ENCODE assay signal across 20 mouse cellular contexts in the genomic region with DNA sequence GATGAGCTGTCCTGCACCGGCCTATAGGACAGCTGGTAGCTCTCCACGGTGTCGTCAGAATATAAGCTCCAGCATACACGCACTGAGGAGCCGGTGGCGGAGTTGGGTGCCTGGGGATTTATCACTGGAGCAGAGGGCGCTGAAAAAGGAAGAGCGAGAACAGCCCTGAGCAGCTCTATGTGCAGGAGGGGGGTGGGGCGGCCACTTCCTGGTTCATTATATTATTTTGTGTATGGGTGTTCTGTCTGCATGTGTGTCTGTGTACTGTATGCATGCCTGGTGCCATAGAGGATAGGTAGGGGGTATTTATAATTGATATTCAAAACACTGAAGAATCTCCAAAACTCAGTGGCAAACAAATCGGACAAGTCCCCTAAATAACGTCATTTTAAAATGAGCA. TPM values are rescaled to one million over a fixed set of nuclear protein-coding genes. Genes with fewer than 3 reads are reported as not detected.
A peak's percentile ranks its signal among the peaks of the same experiment; 100 is the strongest.
DNase-seq lines count a peak whose midpoint lies in the region; ATAC-seq and TF ChIP-seq lines count a peak whose summit lies in the region.
"Had no signal": no experiment of that assay in that cellular context is flagged by ENCODE, and none has a peak within 500 bp of the region (broad histone marks: within the 10 kb centered on the region; RNA-seq: fewer than 3 reads in every experiment).

No protein-coding gene starts in this region.

- H3K4me3 ChIP-seq in embryonic facial prominence, embryonic 12.5 days, result no peak overlapping the region
- H3K4me3 ChIP-seq in embryonic facial prominence, embryonic 10.5 days, result no peak overlapping the region
- H3K4me3 ChIP-seq in midbrain, embryonic 10.5 days, result no peak overlapping the region
- H3K4me3 ChIP-seq in midbrain, embryonic 14.5 days (replicated peaks; ENCODE audit: low read depth, low read length), result no peak overlapping the region
- H3K4me3 ChIP-seq in ES-Bruce4 (ENCODE audit: low read depth, low read length), result 0 out of 2 replicates have a peak overlapping the region, but pooled peaks have one; percentile 7
- H3K4me3 ChIP-seq in stomach, embryonic 14.5 days (ENCODE audit: low read depth, low read length), result no peak overlapping the region
- H3K4me3 ChIP-seq: forebrain, embryonic 15.5 days; heart, adult 2 months; hindbrain, embryonic 13.5 days; layer of hippocampus, adult 2 months; lung, embryonic 15.5 days had no signal

- TF ChIP-seq EP300 in ES-Bruce4 (IDR thresholded peaks at IDR 0.05; ENCODE audit: insufficient read depth, low read depth, low read length), result no peak

- H3K36me3 ChIP-seq in embryonic facial prominence, embryonic 12.5 days, result no peaks in the 10 kb centered on the region
- H3K36me3 ChIP-seq in embryonic facial prominence, embryonic 10.5 days (replicated peaks), result no peaks in the 10 kb centered on the region
- no peaks in the 10 kb centered on the region for H3K36me3 ChIP-seq in midbrain, embryonic 10.5 days
- H3K36me3 ChIP-seq in midbrain, embryonic 14.5 days (ENCODE audit: control insufficient read depth, insufficient read depth, low read length), result no peaks in the 10 kb centered on the region
- no peaks in the 10 kb centered on the region for H3K36me3 ChIP-seq in ES-Bruce4 (ENCODE audit: control insufficient read depth, insufficient read depth, low read length, poor library complexity, severe bottlenecking)
- no peaks in the 10 kb centered on the region for H3K36me3 ChIP-seq in stomach, embryonic 14.5 days (ENCODE audit: control insufficient read depth, insufficient read depth, low read length)
- H3K36me3 ChIP-seq: forebrain, embryonic 15.5 days; G1E; hindbrain, embryonic 13.5 days; lung, embryonic 15.5 days had no signal

- no peak overlapping the region for H3K27ac ChIP-seq in embryonic facial prominence, embryonic 12.5 days
- no peak overlapping the region; the same call in 1 of the 2 replicates for H3K27ac ChIP-seq in embryonic facial prominence, embryonic 10.5 days (replicated peaks)
- H3K27ac ChIP-seq in midbrain, embryonic 10.5 days (replicated peaks), result 0 out of 2 replicates have a peak overlapping the region, but pooled peaks have one; percentile 17
- no peak overlapping the region for H3K27ac ChIP-seq in midbrain, embryonic 14.5 days (replicated peaks; ENCODE audit: low read depth, low read length)
- H3K27ac ChIP-seq in ES-Bruce4 (ENCODE audit: insufficient read depth, low read length), result no peak overlapping the region
- H3K27ac ChIP-seq in stomach, embryonic 14.5 days (ENCODE audit: low read length), result no peak overlapping the region
- H3K27ac ChIP-seq: forebrain, embryonic 15.5 days; heart, adult 2 months; hindbrain, embryonic 13.5 days; layer of hippocampus, adult 2 months; lung, embryonic 15.5 days had no signal

- no peak for TF ChIP-seq CTCF in ES-Bruce4 (IDR thresholded peaks at IDR 0.05; ENCODE audit: low read depth, low read length)

- 0 out of 2 replicates have a peak, but pooled peaks have one; percentile 35 for ATAC-seq in embryonic facial prominence, embryonic 12.5 days (ENCODE audit: insufficient number of reproducible peaks, insufficient read depth, low FRiP score, low TSS enrichment)
- no peak for ATAC-seq in midbrain, embryonic 14.5 days (ENCODE audit: low FRiP score, low TSS enrichment)
- ATAC-seq in stomach, embryonic 14.5 days (ENCODE audit: insufficient number of reproducible peaks, insufficient read depth, low FRiP score, low read depth), result 0 out of 2 replicates have a peak, but pooled peaks have one; percentile 14
- no peak for ATAC-seq in erythroblast, adult 5-6 weeks (replicated peaks; ENCODE audit: low FRiP score, poor library complexity, severe bottlenecking)
- ATAC-seq: forebrain, embryonic 15.5 days had no signal

- H3K9me3 ChIP-seq in embryonic facial prominence, embryonic 12.5 days, result no peaks in the 10 kb centered on the region
- H3K9me3 ChIP-seq in embryonic facial prominence, embryonic 10.5 days, result no peaks in the 10 kb centered on the region
- H3K9me3 ChIP-seq in midbrain, embryonic 10.5 days (replicated peaks), result no peaks in the 10 kb centered on the region
- no peaks in the 10 kb centered on the region for H3K9me3 ChIP-seq in midbrain, embryonic 14.5 days (ENCODE audit: control insufficient read depth, low read length)
- H3K9me3 ChIP-seq in ES-Bruce4 (replicated peaks; ENCODE audit: control insufficient read depth, insufficient read depth, low read length, poor library complexity, severe bottlenecking), result no peaks in the 10 kb centered on the region
- H3K9me3 ChIP-seq in stomach, embryonic 14.5 days (ENCODE audit: control insufficient read depth, low read depth, low read length), result no peaks in the 10 kb centered on the region
- H3K9me3 ChIP-seq: forebrain, embryonic 15.5 days; G1E; hindbrain, embryonic 13.5 days; lung, embryonic 15.5 days; megakaryocyte, embryonic 14.5 days had no signal

- H3K9ac ChIP-seq in embryonic facial prominence, embryonic 12.5 days, result no peak overlapping the region
- H3K9ac ChIP-seq in midbrain, embryonic 14.5 days (replicated peaks; ENCODE audit: low read length), result no peak overlapping the region
- H3K9ac ChIP-seq in ES-Bruce4 (ENCODE audit: low read depth, poor library complexity, severe bottlenecking), result no peak overlapping the region
- no peak overlapping the region for H3K9ac ChIP-seq in stomach, embryonic 14.5 days (replicated peaks; ENCODE audit: low read depth, low read length)
- H3K9ac ChIP-seq: forebrain, embryonic 15.5 days; hindbrain, embryonic 13.5 days; lung, embryonic 15.5 days had no signal

- no peak overlapping the region for H3K4me2 ChIP-seq in embryonic facial prominence, embryonic 12.5 days (replicated peaks)
- no peak overlapping the region for H3K4me2 ChIP-seq in midbrain, embryonic 14.5 days (ENCODE audit: low read length)
- H3K4me2 ChIP-seq in stomach, embryonic 14.5 days (replicated peaks; ENCODE audit: low read depth, low read length), result no peak overlapping the region
- H3K4me2 ChIP-seq: forebrain, embryonic 15.5 days; hindbrain, embryonic 13.5 days; lung, embryonic 15.5 days had no signal

- H3K4me1 ChIP-seq in embryonic facial prominence, embryonic 12.5 days, result no peaks in the 10 kb centered on the region
- peaks cover 5% of the 10 kb centered on the region for H3K4me1 ChIP-seq in embryonic facial prominence, embryonic 10.5 days
- H3K4me1 ChIP-seq in midbrain, embryonic 10.5 days, result peaks cover 18% of the 10 kb centered on the region
- H3K4me1 ChIP-seq in midbrain, embryonic 14.5 days (ENCODE audit: control insufficient read depth, insufficient read depth, low read length), result no peaks in the 10 kb centered on the region
- no peaks in the 10 kb centered on the region for H3K4me1 ChIP-seq in ES-Bruce4 (ENCODE audit: control insufficient read depth, insufficient read depth, low read length)
- peaks cover 4% of the 10 kb centered on the region; the same call in 1 of the 2 replicates for H3K4me1 ChIP-seq in stomach, embryonic 14.5 days (ENCODE audit: control insufficient read depth, insufficient read depth, low read length)
- H3K4me1 ChIP-seq: forebrain, embryonic 15.5 days; lung, embryonic 15.5 days had no signal

- no peak for DNase-seq in embryonic facial prominence, embryonic 10.5 days (ENCODE audit: low spot score)
- no peak for DNase-seq in midbrain, embryonic 10.5 days (ENCODE audit: low spot score)
- DNase-seq in midbrain, embryonic 14.5 days, result no peak
- no peak for DNase-seq in right cerebral cortex, postnatal 36 days (ENCODE audit: low spot score in 2 of 2)
- DNase-seq: adrenal gland, postnatal 25 days; cerebellum, adult 9-10 months; heart, adult 2 months had no signal

- WGBS in embryonic facial prominence, embryonic 12.5 days, result 68% methylated on average over 11 of the region's 11 CpGs
- 78% methylated on average over 11 of the region's 11 CpGs for WGBS in embryonic facial prominence, embryonic 10.5 days
- 78% methylated on average over 11 of the region's 11 CpGs for WGBS in midbrain, embryonic 10.5 days
- WGBS in midbrain, embryonic 14.5 days, result 62% methylated on average over 11 of the region's 11 CpGs
- WGBS in stomach, embryonic 14.5 days, result 56% methylated on average over 11 of the region's 11 CpGs

- TF ChIP-seq POLR2A in ES-Bruce4 (IDR thresholded peaks at IDR 0.05; ENCODE audit: insufficient read depth, low read length), result no peak

- no peaks in the 10 kb centered on the region for H3K27me3 ChIP-seq in embryonic facial prominence, embryonic 12.5 days
- no peaks in the 10 kb centered on the region for H3K27me3 ChIP-seq in embryonic facial prominence, embryonic 10.5 days (replicated peaks; ENCODE audit: low read depth, poor library complexity, severe bottlenecking)
- H3K27me3 ChIP-seq in midbrain, embryonic 10.5 days (ENCODE audit: low read depth, poor library complexity, severe bottlenecking), result no peaks in the 10 kb centered on the region
- no peaks in the 10 kb centered on the region for H3K27me3 ChIP-seq in midbrain, embryonic 14.5 days (ENCODE audit: control insufficient read depth, insufficient read depth, low read length)
- no peaks in the 10 kb centered on the region for H3K27me3 ChIP-seq in ES-Bruce4 (ENCODE audit: control insufficient read depth, insufficient read depth, low read length, poor library complexity, severe bottlenecking)
- no peaks in the 10 kb centered on the region for H3K27me3 ChIP-seq in stomach, embryonic 14.5 days (ENCODE audit: control insufficient read depth, insufficient read depth, low read length)
- H3K27me3 ChIP-seq: forebrain, embryonic 15.5 days; hindbrain, embryonic 13.5 days; lung, embryonic 15.5 days had no signal

RNA-seq across cellular contexts. Expression of a gene that starts 17.9 kb away (rescaled TPM):
- polyA plus RNA-seq in embryonic facial prominence, embryonic 12.5 days (2016; fragmentation: Nextera tagmentation; extraction: Ambion mirVana), result 0.10 and 0.28 TPM in 2 replicates
- 0.04 TPM in 1 of 2 replicates, not detected in the other for polyA plus RNA-seq in embryonic facial prominence, embryonic 10.5 days (2016; fragmentation: Nextera tagmentation; extraction: Ambion mirVana)
- 0.07 TPM in 1 of 2 replicates, not detected in the other for polyA plus RNA-seq in midbrain, embryonic 10.5 days (2016; fragmentation: Nextera tagmentation; extraction: Ambion mirVana)
- polyA plus RNA-seq in midbrain, embryonic 14.5 days (2014; fragmentation: Nextera tagmentation; extraction: Ambion mirVana), result 0.07 and 0.20 TPM in 2 replicates
- not detected in 2 replicates for polyA plus RNA-seq in ES-Bruce4 (2011; ENCODE audit: insufficient read depth, insufficient read length, low read depth, missing spikeins)
- polyA plus RNA-seq in stomach, embryonic 14.5 days (2014; fragmentation: Nextera tagmentation; extraction: Ambion mirVana), result 0.13 and 0.17 TPM in 2 replicates
- total RNA-seq in erythroblast, adult 5-6 weeks (2015; ENCODE audit: low replicate concordance), result 0.84 TPM in 1 of 2 replicates, not detected in the other
- 0.28 and 0.34 TPM in 2 replicates for total RNA-seq in erythroblast, adult 5-6 weeks (2017; ENCODE audit: low replicate concordance)
- polyA plus RNA-seq: G1E had no signal

RNA-seq across cellular contexts. Expression of a gene that starts 22.2 kb away (rescaled TPM):
- polyA plus RNA-seq in embryonic facial prominence, embryonic 12.5 days (2016; fragmentation: Nextera tagmentation; extraction: Ambion mirVana), result 5.7 TPM in 2 replicates
- 2.4 and 3.4 TPM in 2 replicates for polyA plus RNA-seq in embryonic facial prominence, embryonic 10.5 days (2016; fragmentation: Nextera tagmentation; extraction: Ambion mirVana)
- 2.6 and 3.1 TPM in 2 replicates for polyA plus RNA-seq in midbrain, embryonic 10.5 days (2016; fragmentation: Nextera tagmentation; extraction: Ambion mirVana)
- 9.9 and 10.1 TPM in 2 replicates for polyA plus RNA-seq in midbrain, embryonic 14.5 days (2014; fragmentation: Nextera tagmentation; extraction: Ambion mirVana)
- 11.1 and 12.0 TPM in 2 replicates for polyA plus RNA-seq in ES-Bruce4 (2011; ENCODE audit: insufficient read depth, insufficient read length, low read depth, missing spikeins)
- polyA plus RNA-seq in stomach, embryonic 14.5 days (2014; fragmentation: Nextera tagmentation; extraction: Ambion mirVana), result 5.0 and 7.3 TPM in 2 replicates
- 19.4 and 22.3 TPM in 2 replicates for total RNA-seq in erythroblast, adult 5-6 weeks (2015; ENCODE audit: low replicate concordance)
- total RNA-seq in erythroblast, adult 5-6 weeks (2017; ENCODE audit: low replicate concordance), result 40.6 and 47.5 TPM in 2 replicates

RNA-seq across cellular contexts. Expression of a gene that starts 50.8 kb away (rescaled TPM):
- not detected in 2 replicates for polyA plus RNA-seq in embryonic facial prominence, embryonic 12.5 days (2016; fragmentation: Nextera tagmentation; extraction: Ambion mirVana)
- 0.33 and 0.57 TPM in 2 replicates for polyA plus RNA-seq in embryonic facial prominence, embryonic 10.5 days (2016; fragmentation: Nextera tagmentation; extraction: Ambion mirVana)
- not detected in 2 replicates for polyA plus RNA-seq in midbrain, embryonic 10.5 days (2016; fragmentation: Nextera tagmentation; extraction: Ambion mirVana)
- polyA plus RNA-seq in midbrain, embryonic 14.5 days (2014; fragmentation: Nextera tagmentation; extraction: Ambion mirVana), result not detected in 2 replicates
- not detected in 2 replicates for polyA plus RNA-seq in ES-Bruce4 (2011; ENCODE audit: insufficient read depth, insufficient read length, low read depth, missing spikeins)
- not detected in 2 replicates for polyA plus RNA-seq in stomach, embryonic 14.5 days (2014; fragmentation: Nextera tagmentation; extraction: Ambion mirVana)
- not detected in 2 replicates for total RNA-seq in erythroblast, adult 5-6 weeks (2015; ENCODE audit: low replicate concordance)
- total RNA-seq in erythroblast, adult 5-6 weeks (2017; ENCODE audit: low replicate concordance), result not detected in 2 replicates
- total RNA-seq: adrenal gland, postnatal 25 days; G1E; heart, adult 2 months; layer of hippocampus, adult 2 months had no signal
- polyA plus RNA-seq: forebrain, embryonic 15.5 days; G1E; heart, adult 2 months; heart, postnatal 0 days; hindbrain, embryonic 13.5 days; kidney, embryonic 16.5 days; limb, embryonic 14.5 days; lung, embryonic 15.5 days had no signal

RNA-seq across cellular contexts. Expression of a gene that starts 55.1 kb away (rescaled TPM):
- polyA plus RNA-seq in embryonic facial prominence, embryonic 12.5 days (2016; fragmentation: Nextera tagmentation; extraction: Ambion mirVana), result 7.6 and 10.9 TPM in 2 replicates
- 8.6 and 10.8 TPM in 2 replicates for polyA plus RNA-seq in embryonic facial prominence, embryonic 10.5 days (2016; fragmentation: Nextera tagmentation; extraction: Ambion mirVana)
- 19.1 and 36.0 TPM in 2 replicates for polyA plus RNA-seq in midbrain, embryonic 10.5 days (2016; fragmentation: Nextera tagmentation; extraction: Ambion mirVana)
- 125 and 138 TPM in 2 replicates for polyA plus RNA-seq in midbrain, embryonic 14.5 days (2014; fragmentation: Nextera tagmentation; extraction: Ambion mirVana)
- polyA plus RNA-seq in ES-Bruce4 (2011; ENCODE audit: insufficient read depth, insufficient read length, low read depth, missing spikeins), result 6.7 and 7.2 TPM in 2 replicates
- polyA plus RNA-seq in stomach, embryonic 14.5 days (2014; fragmentation: Nextera tagmentation; extraction: Ambion mirVana), result 5.5 and 5.6 TPM in 2 replicates
- not detected in 2 replicates for total RNA-seq in erythroblast, adult 5-6 weeks (2015; ENCODE audit: low replicate concordance)
- not detected in 2 replicates for total RNA-seq in erythroblast, adult 5-6 weeks (2017; ENCODE audit: low replicate concordance)
- polyA plus RNA-seq: G1E had no signal

Comparison
In these comparisons a context has a peak if more than half of its experiments do, and no peak if none do; other contexts are left out.
1. ATAC-seq: peak in embryonic facial prominence, embryonic 12.5 days (single experiment) and stomach, embryonic 14.5 days (single experiment); none in midbrain, embryonic 14.5 days (single experiment) and erythroblast, adult 5-6 weeks (single experiment).